Mouse (Mus musculus) macrophage (primary cell): ENCODE measurements around the gene Gm20869. TPM values are rescaled to one million over a fixed set of nuclear protein-coding genes. Genes with fewer than 3 reads are reported as not detected.
"Not testable (repeated sequence)": the region's sequence is repeated elsewhere in the genome, so short reads cannot be mapped to it uniquely, and the experiment has no call there.

Source experiments
- H3K27ac ChIP-seq: fragments of 350-480 bp; formaldehyde crosslinking; 2 replicates; pipeline ENCODE4 v1.9.0; 2021
- H3K36me3 ChIP-seq: fragments of 350-480 bp; formaldehyde crosslinking; 2 replicates; pipeline ENCODE4 v1.9.0; 2021; ENCODE audit errors: inconsistent target
- H3K4me3 ChIP-seq: fragments of 350-480 bp; formaldehyde crosslinking; 2 replicates; pipeline ENCODE4 v1.9.0; 2021; ENCODE audit errors: inconsistent target
- H3K79me2 ChIP-seq: fragments of 350-480 bp; formaldehyde crosslinking; 2 replicates; pipeline ENCODE4 v1.9.0; 2021; ENCODE audit errors: inconsistent target
- WGBS: methylation state at CpG from one replicate; pipeline ENCODE4 v1.1.7; 2026; ENCODE audit warnings: inconsistent platforms; ENCODE audit not compliant: missing documents; 5-methylcytosine and 5-hydroxymethylcytosine counted together
- polyA plus RNA-seq: library from polyadenylated mRNA; stranded (reverse); fragments of 250-400 nt; gene quantifications from 3 replicates; pipeline ENCODE4 v1.2.4, GENCODE M21; 2018; ENCODE audit warnings: inconsistent platforms
- total RNA-seq, 78 experiments: library from RNA; depleted of rRNA; stranded (reverse); fragments of 250-400 nt; gene quantifications; 1 replicate in 9 of 78; 2 replicates in 24 of 78; 3 replicates in 43 of 78; 4 replicates in 2 of 78; pipeline ENCODE4 v1.2.4; 2018; ENCODE audit warnings: inconsistent platforms in 56 of 78

Gene Gm20869
- total RNA-seq (2018; cell fraction: chromatin; rRNA removed) = not detected
- not detected for total RNA-seq (2018; cell fraction: cytosol; rRNA removed)
- not detected for total RNA-seq (2018; cell fraction: nucleus; rRNA removed)
- not detected in 3 replicates for polyA plus RNA-seq

GRCm38 (mm10) chrY:71469149-71469548 is at the start of gene Gm20869:
TSS of gene Gm20869 (plus strand) at chrY:71469449.
- H3K36me3 ChIP-seq, H3K4me3 ChIP-seq, H3K27ac ChIP-seq, H3K79me2 ChIP-seq: not testable (repeated sequence)
- WGBS = no CpG with 5 or more reads among the region's 6 CpGs

Other genes starting within 250 kb of the Gm20869 start
- gene Gm20870, start 222.6 kb downstream of the Gm20869 start, polyA plus RNA-seq = not detected in 3 replicates